Mouse (Mus musculus) inflammation-experienced regulatory T-cells (primary cell): Measurements from ENCODE around the gene Fdx1l. TPM values are rescaled to one million over a fixed set of nuclear protein-coding genes. Genes with fewer than 3 reads are reported as not detected.

ENCODE experiments used
- polyA plus RNA-seq, 2 experiments: library from polyadenylated mRNA; unstranded; fragments of 100-300 nt; shearing (Covaris generic); gene quantifications; one replicate each; pipeline ENCODE4 v1.2.1; 2017

The Fdx1l gene
- polyA plus RNA-seq, result 10 to 100 TPM; 41.3 to 42.4 TPM

DNA sequence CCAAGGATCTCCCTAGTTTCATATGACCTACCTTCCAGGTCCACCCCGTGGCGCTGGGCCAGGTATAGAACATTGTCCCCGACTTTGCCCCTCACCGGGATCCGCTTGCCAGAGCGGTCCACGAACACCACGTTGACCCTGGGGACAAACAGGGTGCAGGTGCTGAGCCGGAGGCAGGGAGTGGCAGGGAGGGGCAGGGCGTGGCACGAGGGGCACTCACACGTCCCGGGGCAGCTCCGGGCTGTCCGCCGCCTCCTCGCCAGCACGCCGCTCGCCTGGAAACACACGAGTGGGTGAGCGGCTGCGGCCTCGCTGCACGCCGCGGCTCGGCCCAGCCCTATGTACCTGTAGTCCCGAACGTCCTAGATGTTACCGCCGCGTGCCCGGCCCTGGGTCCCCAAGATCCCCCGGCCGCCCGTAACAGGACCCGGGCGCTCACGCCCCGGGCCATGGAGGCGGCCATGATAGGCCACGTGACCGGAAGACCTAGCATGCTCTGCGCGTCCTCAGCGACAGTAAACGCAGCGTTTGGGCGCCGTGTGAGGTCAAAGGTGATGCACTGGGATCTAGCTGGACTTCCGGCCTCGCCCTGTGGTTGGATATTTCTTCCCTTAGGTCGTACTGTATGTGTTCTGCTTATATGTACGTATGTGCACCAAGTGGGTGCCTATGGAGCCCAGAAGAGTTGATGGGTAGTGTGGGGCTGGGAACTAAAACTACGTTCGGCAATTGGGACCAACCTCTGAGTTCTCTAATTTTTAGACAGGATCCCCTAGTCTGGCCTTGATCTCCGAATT lies at the start of gene Fdx1l, which contains the start of gene Gm49373:
Gene Fdx1l (minus strand): TSS at position 571 of the 797 bp plus-strand sequence.
Gene Gm49373 (minus strand): TSS at position 53 of the 797 bp plus-strand sequence.

DNA sequence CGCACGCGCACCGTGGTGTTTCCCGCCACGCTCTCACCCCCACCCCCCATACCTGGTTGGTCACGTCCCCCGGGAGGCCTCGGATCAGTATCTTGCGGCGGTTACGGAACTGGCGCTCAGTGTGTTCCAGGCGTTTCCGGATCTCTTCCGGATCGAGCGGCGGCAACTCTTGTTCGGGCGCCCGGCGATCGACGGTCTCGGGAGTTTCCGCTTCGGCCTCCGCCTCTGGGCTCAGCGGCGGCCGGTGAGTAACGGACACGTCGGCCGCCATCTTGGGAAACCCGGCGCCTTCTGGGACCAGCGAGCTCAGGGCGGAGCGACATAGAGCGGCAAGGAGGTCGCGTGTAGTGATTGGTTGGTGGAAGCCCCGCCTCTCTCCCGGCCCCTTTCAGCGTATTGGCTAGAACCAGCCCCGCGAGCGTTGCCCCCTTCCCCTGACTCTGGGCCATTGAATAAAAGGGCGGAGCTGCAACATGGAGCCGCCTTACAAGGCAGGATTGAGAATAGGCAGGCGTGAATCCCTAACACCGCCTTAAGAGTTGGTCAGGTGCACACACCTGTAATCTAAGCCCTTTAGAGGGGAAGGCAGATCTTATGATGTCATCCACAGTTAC lies 18.4 kb upstream of the Fdx1l start, which contains the start of the genes Gm38431 and Raver1:
Gene Gm38431 (minus strand): TSS at position 291 of the 614 bp plus-strand sequence.
Gene Raver1 (minus strand): TSS at position 302 of the 614 bp plus-strand sequence.

DNA sequence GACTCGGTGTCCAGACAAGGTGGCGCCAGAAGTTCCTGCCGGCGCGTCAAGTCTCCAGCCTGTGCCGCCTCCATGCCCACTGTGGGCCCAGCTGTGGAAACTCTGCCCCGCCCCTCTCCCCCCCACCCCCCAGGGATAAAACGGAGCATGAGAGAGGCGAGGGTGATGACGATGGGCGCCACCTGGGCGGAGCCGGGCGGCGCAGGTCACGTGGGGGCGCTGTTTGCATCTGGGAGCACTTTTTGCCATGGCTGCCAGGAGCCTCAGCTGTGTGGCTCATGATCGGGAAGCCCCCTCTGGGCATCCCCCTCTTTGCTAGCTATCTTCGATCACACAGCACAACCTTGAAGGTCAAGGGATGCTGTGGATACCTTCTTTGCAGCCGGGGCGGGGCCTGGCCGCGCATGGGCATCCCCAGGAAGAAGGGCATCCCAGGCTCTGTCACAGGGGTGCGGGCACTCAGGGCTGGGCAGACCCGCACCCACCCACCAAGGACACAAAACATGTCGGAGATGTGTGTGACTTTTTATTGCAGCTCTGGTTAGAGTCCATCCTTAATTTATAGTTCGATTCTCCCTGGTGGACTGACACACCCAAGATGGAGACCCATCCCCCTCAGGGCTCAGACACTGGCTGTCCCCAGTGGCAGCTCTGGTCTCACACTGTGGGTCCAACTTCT lies 6.3 kb downstream of the Fdx1l start, which contains the start of gene Zglp1:
Gene Zglp1 (minus strand): TSS at position 88 of the 679 bp plus-strand sequence.

DNA sequence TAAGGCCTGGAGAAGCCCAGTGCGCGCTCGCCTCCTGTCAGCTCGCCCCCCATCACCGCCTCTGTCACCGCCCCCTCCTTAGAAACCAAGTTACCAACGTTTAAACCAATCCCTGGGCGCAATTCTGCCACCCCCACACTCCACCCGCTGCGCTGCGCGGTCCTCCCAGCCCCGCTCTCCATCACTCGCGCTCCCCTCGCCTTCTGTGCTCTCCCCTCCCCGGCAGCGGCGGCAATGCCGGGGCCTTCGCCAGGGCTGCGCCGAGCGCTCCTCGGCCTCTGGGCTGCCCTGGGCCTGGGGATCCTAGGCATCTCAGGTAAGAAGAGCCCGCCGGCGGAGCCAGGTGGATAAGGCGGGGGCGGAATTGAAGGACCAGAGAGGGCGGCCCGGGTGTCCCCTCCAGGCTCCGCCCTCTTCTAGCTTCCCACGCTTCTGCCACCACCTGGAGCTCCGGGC lies 41.5 kb downstream of the Fdx1l start, which contains the start of gene Icam5:
Gene Icam5 (plus strand): TSS at position 178 of the 456 bp plus-strand sequence.

DNA sequence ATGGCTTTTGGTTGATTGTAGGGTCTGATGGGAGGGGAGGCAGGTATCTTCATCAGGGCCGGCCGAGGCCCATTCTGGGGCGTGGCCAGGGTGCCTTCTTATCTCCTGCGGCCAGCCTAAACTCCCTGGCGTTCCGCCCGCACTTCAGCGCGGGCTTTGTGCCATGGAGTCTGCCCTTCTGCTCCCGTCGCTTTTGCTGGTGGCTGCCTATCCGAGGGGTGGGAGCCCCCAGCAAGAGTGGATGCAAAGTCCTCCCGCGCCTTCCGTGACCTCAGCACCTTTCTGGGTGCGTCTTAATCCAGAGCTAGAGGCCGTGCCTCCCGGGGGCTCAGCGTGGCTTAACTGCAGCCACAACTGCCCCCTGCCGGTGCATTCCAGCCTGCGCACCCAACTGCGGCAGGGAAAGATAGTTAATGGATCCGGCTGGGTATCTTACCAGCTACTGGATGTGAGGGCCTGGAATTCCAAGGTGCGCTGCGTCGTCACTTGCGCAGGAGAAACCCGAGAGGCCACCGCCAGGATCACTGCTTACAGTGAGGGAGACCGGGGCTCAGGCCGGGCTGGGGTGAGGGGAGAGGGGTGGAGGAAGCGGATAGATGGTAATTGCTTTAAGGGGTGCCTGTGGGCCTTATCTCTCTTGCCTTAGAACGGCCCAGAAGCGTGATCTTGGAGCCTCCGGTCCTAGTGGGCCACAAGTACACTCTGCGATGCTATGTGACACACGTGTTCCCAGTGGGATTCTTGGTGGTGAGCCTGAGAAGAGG lies 43.9 kb downstream of the Fdx1l start, which contains the start of gene Icam4:
Gene Icam4 (plus strand): TSS at position 83 of the 764 bp plus-strand sequence.

Other genes starting within 250 kb of the Fdx1l start
- gene A230050P20Rik, start 205.0 kb downstream of the Fdx1l start, polyA plus RNA-seq, result 10 to 100 TPM; 59.5 to 60.2 TPM
- 1 to 10 TPM; 3.0 to 4.6 TPM for gene Angptl6, start 193.9 kb downstream of the Fdx1l start, polyA plus RNA-seq
- 100 to 1,000 TPM in 1 of 2 experiments, 10 to 100 TPM in 1; 74.5 to 114 TPM for gene Ppan, start 185.4 kb downstream of the Fdx1l start, polyA plus RNA-seq
- 100 to 1,000 TPM; 259 to 292 TPM for gene Eif3g, start 175.0 kb downstream of the Fdx1l start, polyA plus RNA-seq
- 10 to 100 TPM; 52.4 to 87.1 TPM for gene Dnmt1, start 113.7 kb downstream of the Fdx1l start, polyA plus RNA-seq
- 10 to 100 TPM; 18.9 to 25.7 TPM for gene S1pr2, start 96.8 kb downstream of the Fdx1l start, polyA plus RNA-seq
- 100 to 1,000 TPM; 101 to 109 TPM for gene Mrpl4, start 70.9 kb downstream of the Fdx1l start, polyA plus RNA-seq
- 100 to 1,000 TPM in 1 of 2 experiments, 10 to 100 TPM in 1; 73.2 to 112 TPM for gene Icam1, start 57.6 kb downstream of the Fdx1l start, polyA plus RNA-seq
- 1 to 10 TPM in 1 of 2 experiments, under 1 TPM in 1; 0.45 to 2.7 TPM for gene Icam4, start 44.2 kb downstream of the Fdx1l start, polyA plus RNA-seq
- gene Icam5, start 41.5 kb downstream of the Fdx1l start, polyA plus RNA-seq, result 1 to 10 TPM; 1.3 to 2.4 TPM
- 1 to 10 TPM in 1 of 2 experiments, not detected in 1; 4.0 TPM for gene Zglp1, start 6.5 kb downstream of the Fdx1l start, polyA plus RNA-seq
- gene Gm49373, start 518 bp downstream of the Fdx1l start, polyA plus RNA-seq, result under 1 TPM in 1 of 2 experiments, not detected in 1; 0.84 TPM
- 1 to 10 TPM; 1.0 to 2.4 TPM for gene Gm38431, start 18.4 kb upstream of the Fdx1l start, polyA plus RNA-seq
- gene Raver1, start 18.4 kb upstream of the Fdx1l start, polyA plus RNA-seq, result 10 to 100 TPM; 62.9 to 67.1 TPM
- gene Tyk2, start 57.6 kb upstream of the Fdx1l start, polyA plus RNA-seq, result 10 to 100 TPM; 61.1 to 70.2 TPM
- 100 to 1,000 TPM; 284 to 382 TPM for gene Cdc37, start 76.4 kb upstream of the Fdx1l start, polyA plus RNA-seq
- gene Pde4a, start 92.1 kb upstream of the Fdx1l start, polyA plus RNA-seq, result 1 to 10 TPM; 1.1 to 3.1 TPM
- 10 to 100 TPM; 56.5 to 63.4 TPM for gene Keap1, start 165.7 kb upstream of the Fdx1l start, polyA plus RNA-seq
- 1 to 10 TPM in 1 of 2 experiments, under 1 TPM in 1; 0.14 to 2.2 TPM for gene S1pr5, start 174.8 kb upstream of the Fdx1l start, polyA plus RNA-seq
- gene Atg4d, start 191.7 kb upstream of the Fdx1l start, polyA plus RNA-seq, result 10 to 100 TPM; 57.7 to 70.7 TPM
- 10 to 100 TPM; 26.5 to 29.8 TPM for gene Kri1, start 214.4 kb upstream of the Fdx1l start, polyA plus RNA-seq
- 100 to 1,000 TPM in 1 of 2 experiments, 10 to 100 TPM in 1; 93.1 to 135 TPM for gene Cdkn2d, start 217.8 kb upstream of the Fdx1l start, polyA plus RNA-seq
- gene Ap1m2, start 238.7 kb upstream of the Fdx1l start, polyA plus RNA-seq, result 1 to 10 TPM; 2.3 to 3.0 TPM
- gene Slc44a2, start 247.1 kb upstream of the Fdx1l start, polyA plus RNA-seq, result 100 to 1,000 TPM; 391 to 483 TPM